Mouse (Mus musculus): ENCODE results near the gene Tmem129. TPM values are rescaled to one million over a fixed set of nuclear protein-coding genes. Genes with fewer than 3 reads are reported as not detected.

Tmem129 gene
- total RNA-seq, 1 experiment, result 15.0 TPM

- TF ChIP-seq CHD2 (IDR thresholded peaks at IDR 0.05; ENCODE audit: low read depth, low read length), result no peak
- no peak for TF ChIP-seq HCFC1 (IDR thresholded peaks at IDR 0.05; ENCODE audit: borderline replicate concordance, insufficient read depth, low read length)
- no peak for TF ChIP-seq ZNF384 (IDR thresholded peaks at IDR 0.05; ENCODE audit: low read depth, low read length)
- TF ChIP-seq MAFK (IDR thresholded peaks at IDR 0.05; ENCODE audit: insufficient read depth, low read depth, low read length), result no peak
- TF ChIP-seq ZC3H11A (IDR thresholded peaks at IDR 0.05; ENCODE audit: borderline replicate concordance, low read depth, low read length), result no peak
- H3K4me3 ChIP-seq (ENCODE audit: insufficient read depth in 1 of 2, low read depth in 1 of 2, low read length in 2 of 2, poor library complexity in 1 of 2, severe bottlenecking in 1 of 2), result no peak overlapping the region
- DNase-seq (ENCODE audit: low read depth, low spot score), result no peak
- in situ Hi-C loops (cut with MboI; ENCODE audit: low sequenced_read_pairs in 2 of 2, unreplicated experiment in 2 of 2), result no loop called here
- peaks cover 2 to 5% of the 10 kb centered on the region in 2 experiments; a peak in 3 of 4 replicates for H3K4me1 ChIP-seq (ENCODE audit: control insufficient read depth in 2 of 2, insufficient read depth in 2 of 2, low read length in 2 of 2, poor library complexity in 1 of 2)
- H3K27ac ChIP-seq (ENCODE audit: insufficient read depth, low read depth, low read length, poor library complexity, severe bottlenecking), result no peak overlapping the region
- no peak overlapping the region for H3K9ac ChIP-seq (ENCODE audit: insufficient read depth, low read depth, low read length, poor library complexity, severe bottlenecking)
- H3K36me3 ChIP-seq (ENCODE audit: control insufficient read depth, insufficient read depth, low read length, poor library complexity, severe bottlenecking), result no peaks in the 10 kb centered on the region
- no peaks in the 10 kb centered on the region for H3K9me3 ChIP-seq (ENCODE audit: control insufficient read depth, insufficient read depth, low read depth, low read length)
Measured at GRCm38 (mm10) chr5:33683897-33684652, 25.9 kb upstream of the Tmem129 start.

GRCm38 (mm10) chr5:33682963-33683362 is 24.7 kb upstream of the Tmem129 start:
- DNase-seq (ENCODE audit: low read depth, low spot score), result no peak
- Histone ChIP-seq H3K27ac (ENCODE audit: insufficient read depth, low read depth, low read length, poor library complexity, severe bottlenecking) (no peak overlapping the region), H3K9ac (ENCODE audit: insufficient read depth, low read depth, low read length, poor library complexity, severe bottlenecking) (no peak overlapping the region), H3K4me1 (ENCODE audit: control insufficient read depth in 2 of 2, insufficient read depth in 2 of 2, low read length in 2 of 2, poor library complexity in 1 of 2) (peaks cover 2 to 5% of the 10 kb centered on the region in 2 experiments; a peak in 3 of 4 replicates), H3K4me3 (ENCODE audit: insufficient read depth in 1 of 2, low read depth in 1 of 2, low read length in 2 of 2, poor library complexity in 1 of 2, severe bottlenecking in 1 of 2) (no peak overlapping the region), H3K36me3 (ENCODE audit: control insufficient read depth, insufficient read depth, low read length, poor library complexity, severe bottlenecking) (no peaks in the 10 kb centered on the region), H3K9me3 (ENCODE audit: control insufficient read depth, insufficient read depth, low read depth, low read length) (no peaks in the 10 kb centered on the region)
- in situ Hi-C loops (cut with MboI; ENCODE audit: low sequenced_read_pairs in 2 of 2, unreplicated experiment in 2 of 2), result no loop called here
- TF ChIP-seq ZNF384 (IDR thresholded peaks at IDR 0.05; ENCODE audit: low read depth, low read length), result no peak
- no peak for TF ChIP-seq CHD2 (IDR thresholded peaks at IDR 0.05; ENCODE audit: low read depth, low read length)
- TF ChIP-seq HCFC1 (IDR thresholded peaks at IDR 0.05; ENCODE audit: borderline replicate concordance, insufficient read depth, low read length), result no peak
- no peak for TF ChIP-seq ZC3H11A (IDR thresholded peaks at IDR 0.05; ENCODE audit: borderline replicate concordance, low read depth, low read length)
- TF ChIP-seq MAFK (IDR thresholded peaks at IDR 0.05; ENCODE audit: insufficient read depth, low read depth, low read length), result no peak

DNA sequence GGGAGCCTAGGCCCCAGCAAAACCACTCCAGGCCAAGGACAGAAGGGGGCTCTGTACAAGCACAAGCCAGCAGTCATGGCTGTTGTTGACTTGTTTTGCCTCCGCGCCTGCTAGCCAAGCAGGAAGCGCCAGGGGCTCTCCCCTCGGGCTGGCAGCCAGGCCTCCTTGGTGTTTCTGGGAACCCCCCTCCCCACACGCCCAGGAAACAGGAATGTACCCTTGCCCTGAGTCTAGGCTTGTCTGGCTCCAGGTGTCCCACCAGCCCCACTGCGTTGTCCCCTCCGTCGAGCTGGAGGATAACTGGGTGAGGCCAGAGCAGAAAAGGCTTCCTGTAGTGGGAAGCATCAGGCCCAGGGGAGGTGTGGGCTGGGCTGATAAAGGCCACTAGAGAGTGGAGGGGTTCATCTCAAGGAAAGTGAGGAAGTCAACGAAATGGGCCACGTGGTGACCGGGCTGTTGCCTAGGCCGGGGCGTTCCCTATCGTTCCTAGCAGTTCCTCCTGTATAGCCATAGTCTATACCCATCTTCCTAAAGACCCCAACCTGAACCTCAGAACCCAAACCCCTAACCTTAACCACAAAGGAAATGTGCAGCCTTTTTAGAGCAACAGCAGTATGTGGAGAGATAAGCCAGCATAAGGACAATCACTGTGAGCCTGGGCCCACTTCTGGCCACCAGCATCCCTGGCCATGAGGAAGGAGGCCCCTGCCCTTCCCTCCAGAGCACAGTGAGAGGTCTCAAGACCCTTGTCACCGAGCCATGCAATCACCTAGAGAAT is 23.6 kb upstream of the Tmem129 start:
- no peak overlapping the region for H3K9ac ChIP-seq (ENCODE audit: insufficient read depth, low read depth, low read length, poor library complexity, severe bottlenecking)
- H3K4me3 ChIP-seq (ENCODE audit: insufficient read depth in 1 of 2, low read depth in 1 of 2, low read length in 2 of 2, poor library complexity in 1 of 2, severe bottlenecking in 1 of 2), result no peak overlapping the region
- H3K36me3 ChIP-seq (ENCODE audit: control insufficient read depth, insufficient read depth, low read length, poor library complexity, severe bottlenecking), result no peaks in the 10 kb centered on the region
- H3K9me3 ChIP-seq (ENCODE audit: control insufficient read depth, insufficient read depth, low read depth, low read length), result no peaks in the 10 kb centered on the region
- in situ Hi-C loops (cut with MboI; ENCODE audit: low sequenced_read_pairs in 2 of 2, unreplicated experiment in 2 of 2), result no loop called here
- no peak for DNase-seq (ENCODE audit: low read depth, low spot score)
- no peak for TF ChIP-seq CHD2 (IDR thresholded peaks at IDR 0.05; ENCODE audit: low read depth, low read length)
- TF ChIP-seq ZNF384 (IDR thresholded peaks at IDR 0.05; ENCODE audit: low read depth, low read length), result no peak
- no peak for TF ChIP-seq MAFK (IDR thresholded peaks at IDR 0.05; ENCODE audit: insufficient read depth, low read depth, low read length)
- TF ChIP-seq ZC3H11A (IDR thresholded peaks at IDR 0.05; ENCODE audit: borderline replicate concordance, low read depth, low read length), result no peak
- TF ChIP-seq HCFC1 (IDR thresholded peaks at IDR 0.05; ENCODE audit: borderline replicate concordance, insufficient read depth, low read length), result no peak
- H3K27ac ChIP-seq (ENCODE audit: insufficient read depth, low read depth, low read length, poor library complexity, severe bottlenecking), result no peak overlapping the region
- peaks cover 2 to 5% of the 10 kb centered on the region in 2 experiments; a peak in 3 of 4 replicates for H3K4me1 ChIP-seq (ENCODE audit: control insufficient read depth in 2 of 2, insufficient read depth in 2 of 2, low read length in 2 of 2, poor library complexity in 1 of 2)

DNA sequence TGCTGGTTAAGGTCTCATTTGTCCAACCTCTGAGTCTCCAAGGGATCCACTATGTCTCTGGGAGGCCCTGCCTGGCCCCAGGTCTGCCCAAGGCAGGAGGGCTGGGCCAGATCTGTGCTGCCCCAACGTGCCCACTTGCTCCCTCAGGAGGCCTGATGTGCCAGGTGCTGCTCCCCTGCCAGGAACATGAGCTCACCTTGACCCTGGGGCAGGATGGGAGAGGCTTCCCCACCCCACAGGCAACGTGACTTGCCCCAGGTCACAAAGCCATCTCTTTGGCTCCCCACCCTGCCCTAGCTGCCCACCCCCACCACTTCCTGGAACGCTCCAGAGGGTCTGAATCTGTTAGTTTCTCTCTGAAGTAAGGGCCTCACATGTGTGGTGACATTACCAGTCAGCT is 22.8 kb upstream of the Tmem129 start:
- no peak for TF ChIP-seq ZNF384 (IDR thresholded peaks at IDR 0.05; ENCODE audit: low read depth, low read length)
- no peak for TF ChIP-seq ZC3H11A (IDR thresholded peaks at IDR 0.05; ENCODE audit: borderline replicate concordance, low read depth, low read length)
- TF ChIP-seq CHD2 (IDR thresholded peaks at IDR 0.05; ENCODE audit: low read depth, low read length), result no peak
- no peak for TF ChIP-seq HCFC1 (IDR thresholded peaks at IDR 0.05; ENCODE audit: borderline replicate concordance, insufficient read depth, low read length)
- no peak for TF ChIP-seq MAFK (IDR thresholded peaks at IDR 0.05; ENCODE audit: insufficient read depth, low read depth, low read length)
- Histone ChIP-seq H3K4me3 (ENCODE audit: insufficient read depth in 1 of 2, low read depth in 1 of 2, low read length in 2 of 2, poor library complexity in 1 of 2, severe bottlenecking in 1 of 2) (no peak overlapping the region), H3K4me1 (ENCODE audit: control insufficient read depth in 2 of 2, insufficient read depth in 2 of 2, low read length in 2 of 2, poor library complexity in 1 of 2) (peaks cover 2 to 5% of the 10 kb centered on the region in 2 experiments; a peak in 3 of 4 replicates), H3K27ac (ENCODE audit: insufficient read depth, low read depth, low read length, poor library complexity, severe bottlenecking) (no peak overlapping the region), H3K9ac (ENCODE audit: insufficient read depth, low read depth, low read length, poor library complexity, severe bottlenecking) (no peak overlapping the region), H3K36me3 (ENCODE audit: control insufficient read depth, insufficient read depth, low read length, poor library complexity, severe bottlenecking) (no peaks in the 10 kb centered on the region), H3K9me3 (ENCODE audit: control insufficient read depth, insufficient read depth, low read depth, low read length) (no peaks in the 10 kb centered on the region)
- no peak for DNase-seq (ENCODE audit: low read depth, low spot score)
- in situ Hi-C loops (cut with MboI; ENCODE audit: low sequenced_read_pairs in 2 of 2, unreplicated experiment in 2 of 2), result no loop called here
